Mouse (Mus musculus): ENCODE data around the gene Rara. TPM values are rescaled to one million over a fixed set of nuclear protein-coding genes. Genes with fewer than 3 reads are reported as not detected.
"Not testable (repeated sequence)": the region's sequence is repeated elsewhere in the genome, so short reads cannot be mapped to it uniquely, and the experiment has no call there.

Rara gene
- polyA plus RNA-seq, 1 experiment from 2014 or later: 43.2 TPM

GRCm38 (mm10) chr11:98933151-98933550 is 5.5 kb downstream of the Rara start:
- no peak overlapping the region for H3K9ac ChIP-seq
- 29% methylated on average over 9 of the region's 9 CpGs for WGBS
- peak overlapping the region; percentile 68; the same call in 1 of the 2 replicates for H3K27ac ChIP-seq (ENCODE audit: low read depth)
- peak; percentile 68 for DNase-seq
- no peak for ATAC-seq (ENCODE audit: insufficient read depth)
- peaks cover 63% of the 10 kb centered on the region for H3K4me1 ChIP-seq (ENCODE audit: insufficient read depth)
- peak overlapping the region; percentile 91 for H3K4me2 ChIP-seq
- H3K4me3 ChIP-seq (ENCODE audit: low read depth, low read length): peak overlapping the region; percentile 5; the same call in 1 of the 2 replicates
- no peaks in the 10 kb centered on the region for H3K9me3 ChIP-seq (ENCODE audit: low read depth, low read length)
- H3K27me3 ChIP-seq (ENCODE audit: insufficient read depth, low read length): no peaks in the 10 kb centered on the region
- no peaks in the 10 kb centered on the region for H3K36me3 ChIP-seq (ENCODE audit: insufficient read depth)
- peak; percentile 73 for TF ChIP-seq CTCF (IDR thresholded peaks at IDR 0.05; ENCODE audit: low read depth)

DNA sequence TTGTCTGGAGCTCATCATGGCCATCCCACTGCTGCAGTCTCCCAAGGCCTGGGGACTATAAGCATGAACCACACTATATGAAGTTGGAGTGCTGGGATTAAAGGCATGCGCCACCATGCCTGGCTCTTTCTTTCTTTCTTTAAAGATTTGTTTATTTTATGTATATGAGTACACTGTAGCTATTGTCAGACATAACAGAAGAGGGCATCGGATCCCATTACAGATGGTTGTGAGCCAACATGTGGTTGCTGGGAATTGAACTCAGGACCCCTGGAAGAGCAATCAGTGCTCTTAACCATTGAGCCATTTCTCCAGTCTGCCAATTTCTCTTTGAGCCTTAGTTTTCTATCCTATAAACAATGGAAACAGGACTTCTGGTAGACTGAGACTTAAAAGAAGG is 6.2 kb downstream of the Rara start:
- 82% methylated on average over 2 of the region's 2 CpGs for WGBS
- not testable (repeated sequence) for H3K27me3 ChIP-seq (ENCODE audit: insufficient read depth, low read length); H3K36me3 ChIP-seq (ENCODE audit: insufficient read depth); ATAC-seq (ENCODE audit: insufficient read depth); H3K27ac ChIP-seq (ENCODE audit: low read depth); H3K9ac ChIP-seq; H3K4me2 ChIP-seq; H3K9me3 ChIP-seq (ENCODE audit: low read depth, low read length); H3K4me3 ChIP-seq (ENCODE audit: low read depth, low read length); DNase-seq
- peaks cover 61% of the 10 kb centered on the region for H3K4me1 ChIP-seq (ENCODE audit: insufficient read depth)

- no peak for ATAC-seq (ENCODE audit: insufficient read depth)
- TF ChIP-seq CTCF (IDR thresholded peaks at IDR 0.05; ENCODE audit: low read depth): no peak
- Histone ChIP-seq H3K9me3 (ENCODE audit: low read depth, low read length) (no peaks in the 10 kb centered on the region), H3K27me3 (ENCODE audit: insufficient read depth, low read length) (no peaks in the 10 kb centered on the region), H3K4me1 (ENCODE audit: insufficient read depth) (peaks cover 61% of the 10 kb centered on the region), H3K9ac (no peak overlapping the region), H3K4me2 (no peak overlapping the region), H3K4me3 (ENCODE audit: low read depth, low read length) (no peak overlapping the region), H3K27ac (ENCODE audit: low read depth) (no peak overlapping the region), H3K36me3 (ENCODE audit: insufficient read depth) (no peaks in the 10 kb centered on the region)
- 81% methylated on average over 3 of the region's 3 CpGs for WGBS
- no peak for DNase-seq
These were observed 6.7 kb downstream of the Rara start for GRCm38 (mm10) chr11:98934367-98934766.

DNA sequence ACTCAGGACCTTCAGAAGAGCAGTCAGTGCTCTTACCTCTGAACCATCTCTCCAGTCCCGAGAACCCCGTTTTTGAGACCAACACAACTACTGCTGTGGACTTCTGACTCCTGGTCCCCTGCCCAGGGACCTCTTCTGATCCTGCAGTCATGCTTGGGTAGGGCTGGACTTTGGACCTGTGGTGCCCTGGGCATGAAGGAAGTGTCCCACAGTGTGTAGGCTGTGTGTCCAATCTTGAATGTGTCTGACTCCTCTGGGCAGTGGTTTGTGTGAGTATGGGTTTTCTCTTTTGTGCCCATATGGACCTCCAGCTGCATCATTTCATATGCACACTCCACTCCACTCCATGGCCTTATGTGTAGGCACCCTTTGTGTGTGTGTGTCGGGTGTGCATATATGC is 7.5 kb downstream of the Rara start:
- 82% methylated on average over 3 of the region's 3 CpGs for WGBS

GRCm38 (mm10) chr11:98936170-98936569 is 8.6 kb downstream of the Rara start:
- H3K4me3 ChIP-seq (ENCODE audit: low read depth, low read length): peak overlapping the region; percentile 76
- ATAC-seq (ENCODE audit: insufficient read depth) (peak; percentile 51), DNase-seq (peak; percentile 92)
- peak overlapping the region; percentile 97 for H3K27ac ChIP-seq (ENCODE audit: low read depth)
- H3K4me1 ChIP-seq (ENCODE audit: insufficient read depth): peaks cover 63% of the 10 kb centered on the region
- H3K9ac ChIP-seq: peak overlapping the region; percentile 83
- WGBS: under 1% methylated on average over 29 of the region's 29 CpGs
- peak overlapping the region; percentile 94 for H3K4me2 ChIP-seq
- H3K36me3 ChIP-seq (ENCODE audit: insufficient read depth): no peaks in the 10 kb centered on the region
- H3K27me3 ChIP-seq (ENCODE audit: insufficient read depth, low read length): no peaks in the 10 kb centered on the region
- no peak for TF ChIP-seq CTCF (IDR thresholded peaks at IDR 0.05; ENCODE audit: low read depth)
- H3K9me3 ChIP-seq (ENCODE audit: low read depth, low read length): no peaks in the 10 kb centered on the region

More for the DNA sequence above, 7.5 kb downstream of the Rara start:
- no peaks in the 10 kb centered on the region for H3K27me3 ChIP-seq (ENCODE audit: insufficient read depth, low read length)
- H3K4me1 ChIP-seq (ENCODE audit: insufficient read depth): peaks cover 63% of the 10 kb centered on the region
- H3K36me3 ChIP-seq (ENCODE audit: insufficient read depth): no peaks in the 10 kb centered on the region
- no peak overlapping the region for H3K9ac ChIP-seq
- no peak for TF ChIP-seq CTCF (IDR thresholded peaks at IDR 0.05; ENCODE audit: low read depth)
- ATAC-seq (ENCODE audit: insufficient read depth): no peak
- peak; percentile 46 for DNase-seq
- no peaks in the 10 kb centered on the region for H3K9me3 ChIP-seq (ENCODE audit: low read depth, low read length)
- peak overlapping the region; percentile 72 for H3K27ac ChIP-seq (ENCODE audit: low read depth)
- H3K4me3 ChIP-seq (ENCODE audit: low read depth, low read length): no peak overlapping the region
- peak overlapping the region; percentile 24; the same call in 1 of the 2 replicates for H3K4me2 ChIP-seq

- H3K27me3 ChIP-seq (ENCODE audit: insufficient read depth, low read length): no peaks in the 10 kb centered on the region
- ATAC-seq (ENCODE audit: insufficient read depth) (peak; percentile 28; the same call in 1 of the 2 replicates), DNase-seq (peak; percentile 74)
- no peaks in the 10 kb centered on the region for H3K36me3 ChIP-seq (ENCODE audit: insufficient read depth)
- peak overlapping the region; percentile 94 for H3K4me2 ChIP-seq
- H3K9ac ChIP-seq: peak overlapping the region; percentile 83
- H3K9me3 ChIP-seq (ENCODE audit: low read depth, low read length): no peaks in the 10 kb centered on the region
- H3K27ac ChIP-seq (ENCODE audit: low read depth): peak overlapping the region; percentile 97
- TF ChIP-seq CTCF (IDR thresholded peaks at IDR 0.05; ENCODE audit: low read depth): no peak
- H3K4me3 ChIP-seq (ENCODE audit: low read depth, low read length): peak overlapping the region; percentile 76
- WGBS: under 1% methylated on average over 23 of the region's 23 CpGs
- H3K4me1 ChIP-seq (ENCODE audit: insufficient read depth): peaks cover 63% of the 10 kb centered on the region
These were observed 9.2 kb downstream of the Rara start for GRCm38 (mm10) chr11:98936606-98937409.

- Histone ChIP-seq H3K9me3 (ENCODE audit: low read depth, low read length) (no peaks in the 10 kb centered on the region), H3K27me3 (ENCODE audit: insufficient read depth, low read length) (no peaks in the 10 kb centered on the region), H3K4me2 (peak overlapping the region; percentile 94), H3K9ac (peak overlapping the region; percentile 83), H3K36me3 (ENCODE audit: insufficient read depth) (no peaks in the 10 kb centered on the region), H3K4me3 (ENCODE audit: low read depth, low read length) (peak overlapping the region; percentile 76), H3K4me1 (ENCODE audit: insufficient read depth) (peaks cover 62% of the 10 kb centered on the region), H3K27ac (ENCODE audit: low read depth) (peak overlapping the region; percentile 97)
- peak; percentile 84 for ATAC-seq (ENCODE audit: insufficient read depth)
- no peak for TF ChIP-seq CTCF (IDR thresholded peaks at IDR 0.05; ENCODE audit: low read depth)
- WGBS: under 1% methylated on average over 37 of the region's 38 CpGs
- DNase-seq: peak; percentile 96
These were observed 9.8 kb downstream of the Rara start for GRCm38 (mm10) chr11:98937410-98937913.

Measured in lung, embryonic 14.5 days (tissue).